Mouse (Mus musculus): ENCODE measurements around the gene Pde6b. TPM values are rescaled to one million over a fixed set of nuclear protein-coding genes. Genes with fewer than 3 reads are reported as not detected.

The Pde6b gene
- 0.02 TPM for polyA plus RNA-seq (2012; fragmentation: generic; extraction: Trizol)

DNA sequence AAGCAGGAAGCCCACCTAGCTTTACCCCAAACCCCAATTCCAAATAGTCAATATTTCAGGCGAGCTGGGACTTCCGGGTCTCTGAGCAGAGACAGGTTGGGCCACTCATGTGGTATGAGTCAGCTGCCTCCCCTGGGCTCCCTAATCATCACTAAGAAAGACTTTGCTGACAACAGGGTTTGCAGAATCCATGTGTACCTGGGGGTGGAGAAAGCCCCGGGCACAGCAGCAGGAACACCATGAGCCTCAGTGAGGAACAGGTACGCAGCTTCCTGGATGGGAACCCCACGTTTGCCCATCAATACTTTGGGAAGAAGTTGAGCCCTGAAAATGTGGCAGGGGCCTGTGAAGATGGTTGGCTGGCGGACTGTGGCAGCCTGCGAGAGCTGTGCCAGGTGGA lies at the start of gene Pde6b:
Pde6b (plus strand) TSS at position 191 of the 400 bp plus-strand sequence.
- no peak within 1 kb of the TSS for H3K4me2 ChIP-seq (ENCODE audit: low read depth)
- no peak within 1 kb of the TSS for H3ac ChIP-seq (ENCODE audit: control insufficient read depth, insufficient read length)
- no peak for TF ChIP-seq USF1 (IDR thresholded peaks at IDR 0.05; ENCODE audit: low read depth)

DNA sequence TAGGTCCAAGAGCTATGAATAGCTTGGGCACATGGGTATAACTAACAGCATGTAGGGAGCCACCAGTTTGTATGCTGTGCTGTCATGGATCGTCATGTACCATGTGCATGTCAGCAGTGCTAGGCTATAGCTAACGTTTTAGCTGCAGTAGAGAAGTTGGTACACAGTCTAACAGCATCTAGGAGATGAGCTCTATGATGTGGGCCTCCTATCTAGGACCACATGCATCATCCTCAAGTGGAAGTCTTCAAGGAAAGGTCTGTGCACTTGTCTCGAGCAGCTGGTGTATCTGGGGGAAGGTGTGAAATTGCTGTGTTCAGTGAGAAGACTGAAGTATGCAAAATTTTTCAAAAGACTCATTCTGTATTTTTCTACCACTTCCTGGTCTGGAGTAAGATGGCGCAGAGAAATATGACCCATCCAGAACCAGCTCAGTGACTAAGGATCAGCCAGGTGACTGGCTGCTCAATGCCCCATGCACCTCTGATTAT lies 44.5 kb upstream of the Pde6b start:
- no peaks in the 10 kb centered on the region for H3K79me2 ChIP-seq (ENCODE audit: control insufficient read depth, insufficient read depth)
- H3K36me3 ChIP-seq (ENCODE audit: control insufficient read depth, insufficient read depth) = peaks cover 12% of the 10 kb centered on the region
- no peaks in the 10 kb centered on the region for H3K27me3 ChIP-seq (ENCODE audit: control insufficient read depth, insufficient read depth, insufficient read length)
- no peak overlapping the region for H3ac ChIP-seq (ENCODE audit: control insufficient read depth, insufficient read length)
- H3K4me2 ChIP-seq (ENCODE audit: low read depth) = no peak overlapping the region
- H3K4me3 ChIP-seq = no peak overlapping the region
- no peak for TF ChIP-seq POLR2A (IDR thresholded peaks at IDR 0.05; ENCODE audit: insufficient read length, low read depth)
- TF ChIP-seq REST (IDR thresholded peaks at IDR 0.05; ENCODE audit: insufficient read depth, insufficient read length) = no peak
- no peak for TF ChIP-seq MYOG (IDR thresholded peaks at IDR 0.05; ENCODE audit: control insufficient read depth in 1 of 3, insufficient read depth in 1 of 3, insufficient read length in 2 of 3, low read depth in 2 of 3)
- no peak for TF ChIP-seq MAX (IDR thresholded peaks at IDR 0.05; ENCODE audit: low read depth)
- TF ChIP-seq CEBPB (IDR thresholded peaks at IDR 0.05; ENCODE audit: insufficient read depth, poor library complexity, severe bottlenecking) = no peak
- no peak for TF ChIP-seq TCF3 (IDR thresholded peaks at IDR 0.05; ENCODE audit: insufficient read length, low read depth)
- no peak for TF ChIP-seq USF1 (IDR thresholded peaks at IDR 0.05; ENCODE audit: low read depth)
- no peak for TF ChIP-seq TCF12 (IDR thresholded peaks at IDR 0.05; ENCODE audit: insufficient read depth, poor library complexity, severe bottlenecking)
- no peak for TF ChIP-seq SRF (IDR thresholded peaks at IDR 0.05; ENCODE audit: control insufficient read depth, insufficient read length, low read depth)

More for the DNA sequence above, at the start of gene Pde6b:
- H3K79me2 ChIP-seq (ENCODE audit: control insufficient read depth, insufficient read depth) = no peaks in the 10 kb centered on the region
- no peaks in the 10 kb centered on the region for H3K27me3 ChIP-seq (ENCODE audit: control insufficient read depth, insufficient read depth, insufficient read length)
- H3K4me3 ChIP-seq = no peak within 1 kb of the TSS
- no peaks in the 10 kb centered on the region for H3K36me3 ChIP-seq (ENCODE audit: control insufficient read depth, insufficient read depth)

DNA sequence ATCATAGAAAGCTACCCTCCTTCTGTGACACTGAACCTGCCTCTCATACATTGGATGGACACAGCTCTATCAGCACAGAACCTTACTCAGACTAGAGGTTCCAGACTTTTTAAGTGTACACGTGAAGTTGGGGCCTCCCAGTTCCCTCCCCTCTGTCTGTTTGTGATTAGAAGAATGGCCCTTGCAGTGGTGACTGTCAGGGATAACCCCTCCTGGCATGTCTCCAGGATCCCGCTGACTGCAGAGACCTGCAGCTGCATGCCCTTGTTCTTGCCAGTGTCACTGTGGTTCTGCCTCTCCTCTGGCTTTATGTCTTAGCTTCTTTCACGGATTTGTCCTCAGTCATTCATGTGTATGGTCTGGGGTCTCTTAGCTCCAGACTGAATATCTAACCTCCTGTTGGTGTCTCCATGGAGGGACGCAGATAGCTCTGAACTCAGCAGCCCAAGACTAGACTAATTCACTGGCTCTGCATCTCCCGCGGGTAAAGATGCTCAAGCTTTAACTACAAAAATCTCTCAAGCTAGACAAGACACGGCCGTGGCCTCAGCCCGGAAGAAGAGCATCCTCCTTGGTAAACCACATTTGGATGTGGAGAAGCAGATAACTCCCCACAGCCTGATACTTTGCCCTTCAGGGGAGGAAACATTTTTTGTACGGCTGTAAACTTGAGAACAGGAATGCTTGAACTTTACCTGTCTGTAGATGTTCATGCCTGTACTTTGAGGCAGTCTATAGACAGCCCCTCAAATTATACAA lies 42.7 kb upstream of the Pde6b start:
- H3K36me3 ChIP-seq (ENCODE audit: control insufficient read depth, insufficient read depth) = peaks cover under 1% of the 10 kb centered on the region
- H3ac ChIP-seq (ENCODE audit: control insufficient read depth, insufficient read length) = no peak overlapping the region
- H3K4me2 ChIP-seq (ENCODE audit: low read depth) = no peak overlapping the region
- H3K4me3 ChIP-seq = no peak overlapping the region
- no peak for TF ChIP-seq REST (IDR thresholded peaks at IDR 0.05; ENCODE audit: insufficient read depth, insufficient read length)
- TF ChIP-seq TCF12 (IDR thresholded peaks at IDR 0.05; ENCODE audit: insufficient read depth, poor library complexity, severe bottlenecking) = no peak
- TF ChIP-seq MAX (IDR thresholded peaks at IDR 0.05; ENCODE audit: low read depth) = no peak
- no peak for TF ChIP-seq SRF (IDR thresholded peaks at IDR 0.05; ENCODE audit: control insufficient read depth, insufficient read length, low read depth)
- no peak for TF ChIP-seq MYOG (IDR thresholded peaks at IDR 0.05; ENCODE audit: control insufficient read depth in 1 of 3, insufficient read depth in 1 of 3, insufficient read length in 2 of 3, low read depth in 2 of 3)
- no peak for TF ChIP-seq POLR2AphosphoS2 (IDR thresholded peaks at IDR 0.05; ENCODE audit: insufficient read length, low read depth)
- no peak for TF ChIP-seq USF1 (IDR thresholded peaks at IDR 0.05; ENCODE audit: low read depth)
- no peak for TF ChIP-seq E2F4 (IDR thresholded peaks at IDR 0.05; ENCODE audit: insufficient read depth)
- no peak for TF ChIP-seq MYOD1 (IDR thresholded peaks at IDR 0.05; ENCODE audit: control insufficient read depth in 1 of 3, insufficient read length in 2 of 3, low read depth in 2 of 3)
- TF ChIP-seq POLR2A (IDR thresholded peaks at IDR 0.05; ENCODE audit: insufficient read length, low read depth) = no peak
- no peaks in the 10 kb centered on the region for H3K27me3 ChIP-seq (ENCODE audit: control insufficient read depth, insufficient read depth, insufficient read length)
- H3K79me2 ChIP-seq (ENCODE audit: control insufficient read depth, insufficient read depth) = no peaks in the 10 kb centered on the region

DNA sequence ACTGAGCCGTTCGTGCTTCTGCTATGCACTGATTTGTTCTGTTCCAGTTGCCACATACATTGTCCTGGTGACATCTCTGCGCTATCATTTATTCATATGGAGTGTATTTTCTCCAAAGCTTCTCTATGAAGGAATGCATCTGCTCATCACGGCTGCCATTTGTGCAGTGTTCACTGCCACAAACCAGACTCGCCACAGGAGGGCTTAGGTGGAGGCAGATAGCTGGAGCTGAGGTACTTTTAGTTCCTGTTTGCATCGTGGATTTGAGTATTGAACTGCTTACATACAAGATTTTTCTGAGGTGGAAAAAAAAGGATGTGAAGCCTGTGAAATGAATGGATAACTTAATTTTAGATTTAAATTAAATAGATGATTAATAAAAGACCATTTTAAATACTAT lies 40.3 kb upstream of the Pde6b start:
- H3K4me2 ChIP-seq (ENCODE audit: low read depth) = no peak overlapping the region
- H3K4me3 ChIP-seq = no peak overlapping the region
- H3K79me2 ChIP-seq (ENCODE audit: control insufficient read depth, insufficient read depth) = no peaks in the 10 kb centered on the region
- no peak overlapping the region for H3ac ChIP-seq (ENCODE audit: control insufficient read depth, insufficient read length)
- H3K27me3 ChIP-seq (ENCODE audit: control insufficient read depth, insufficient read depth, insufficient read length) = no peaks in the 10 kb centered on the region
- H3K36me3 ChIP-seq (ENCODE audit: control insufficient read depth, insufficient read depth) = no peaks in the 10 kb centered on the region
- TF ChIP-seq REST (IDR thresholded peaks at IDR 0.05; ENCODE audit: insufficient read depth, insufficient read length) = no peak

DNA sequence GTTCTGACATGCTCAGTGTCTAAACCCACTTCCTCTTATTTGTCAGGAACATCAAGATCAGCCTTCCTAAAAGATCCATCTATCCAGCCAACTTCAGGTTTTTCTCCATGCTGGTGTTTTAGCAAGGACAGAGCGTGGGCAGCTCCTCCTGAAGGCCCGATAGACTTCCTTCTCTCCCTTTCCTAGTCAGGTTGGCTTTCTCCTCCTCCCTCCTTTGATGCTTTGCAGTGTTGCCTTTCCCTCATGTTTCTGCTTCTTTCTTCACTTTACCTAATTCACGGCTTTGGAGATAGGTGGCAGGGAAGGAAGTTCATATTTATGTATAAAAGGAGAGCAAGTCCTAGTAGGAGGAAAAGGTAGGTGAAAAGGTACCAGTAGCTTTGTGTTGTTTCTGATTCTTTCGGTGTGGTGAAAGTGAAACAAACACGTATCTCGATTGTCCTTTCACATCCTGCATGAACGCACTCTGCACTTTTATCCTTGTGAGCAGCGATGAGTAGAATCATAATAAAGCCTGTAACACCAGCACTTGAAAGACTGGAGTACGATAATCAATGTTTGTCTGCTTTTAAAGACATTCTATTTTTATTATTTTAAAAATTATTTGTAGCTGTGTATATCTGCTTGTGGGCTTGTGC lies 38.6 kb upstream of the Pde6b start:
- H3K4me3 ChIP-seq = no peak overlapping the region
- no peak overlapping the region for H3K4me2 ChIP-seq (ENCODE audit: low read depth)
- no peaks in the 10 kb centered on the region for H3K27me3 ChIP-seq (ENCODE audit: control insufficient read depth, insufficient read depth, insufficient read length)
- TF ChIP-seq POLR2A (IDR thresholded peaks at IDR 0.05; ENCODE audit: insufficient read length, low read depth) (no peak), TCF3 (IDR thresholded peaks at IDR 0.05; ENCODE audit: insufficient read length, low read depth) (no peak), E2F4 (IDR thresholded peaks at IDR 0.05; ENCODE audit: insufficient read depth) (no peak), TCF12 (IDR thresholded peaks at IDR 0.05; ENCODE audit: insufficient read depth, poor library complexity, severe bottlenecking) (no peak), CEBPB (IDR thresholded peaks at IDR 0.05; ENCODE audit: insufficient read depth, poor library complexity, severe bottlenecking) (no peak), MYOG (IDR thresholded peaks at IDR 0.05; ENCODE audit: control insufficient read depth in 1 of 3, insufficient read depth in 1 of 3, insufficient read length in 2 of 3, low read depth in 2 of 3) (no peak), USF1 (IDR thresholded peaks at IDR 0.05; ENCODE audit: low read depth) (no peak), SRF (IDR thresholded peaks at IDR 0.05; ENCODE audit: control insufficient read depth, insufficient read length, low read depth) (no peak), REST (IDR thresholded peaks at IDR 0.05; ENCODE audit: insufficient read depth, insufficient read length) (no peak)
- no peaks in the 10 kb centered on the region for H3K36me3 ChIP-seq (ENCODE audit: control insufficient read depth, insufficient read depth)
- H3K79me2 ChIP-seq (ENCODE audit: control insufficient read depth, insufficient read depth) = no peaks in the 10 kb centered on the region
- no peak overlapping the region for H3ac ChIP-seq (ENCODE audit: control insufficient read depth, insufficient read length)
